Mouse (Mus musculus): ENCODE data around the gene Gm45021. TPM values are rescaled to one million over a fixed set of nuclear protein-coding genes. Genes with fewer than 3 reads are reported as not detected.

The Gm45021 gene
- not detected in 2 replicates for polyA plus RNA-seq (2012; rRNA removed)

- no peak for DNase-seq (ENCODE audit: low read depth)
Measured at GRCm38 (mm10) chr6:48589194-48589750, at the start of gene Gm45021. Gm45021 (plus strand) TSS chr6:48589610.

- no peak for DNase-seq (ENCODE audit: low read depth)
Measured at GRCm38 (mm10) chr6:48539860-48540259, 49.5 kb upstream of the Gm45021 start.

GRCm38 (mm10) chr6:48540721-48541120 lies 48.7 kb upstream of the Gm45021 start:
- no peak for DNase-seq (ENCODE audit: low read depth)

- DNase-seq (ENCODE audit: low read depth), result no peak
Measured at GRCm38 (mm10) chr6:48541560-48542450, 47.6 kb upstream of the Gm45021 start.

- no peak for DNase-seq (ENCODE audit: low read depth)
Measured at GRCm38 (mm10) chr6:48542631-48543030, 46.8 kb upstream of the Gm45021 start.

GRCm38 (mm10) chr6:48545251-48545650 lies 44.2 kb upstream of the Gm45021 start:
- DNase-seq (ENCODE audit: low read depth), result no peak

GRCm38 (mm10) chr6:48546271-48546670 lies 43.1 kb upstream of the Gm45021 start:
- no peak for DNase-seq (ENCODE audit: low read depth)

- DNase-seq (ENCODE audit: low read depth), result no peak
Measured at GRCm38 (mm10) chr6:48546858-48547257, 42.6 kb upstream of the Gm45021 start.

- no peak for DNase-seq (ENCODE audit: low read depth)
Measured at GRCm38 (mm10) chr6:48548314-48548713, 41.1 kb upstream of the Gm45021 start.

GRCm38 (mm10) chr6:48552918-48553317 lies 36.5 kb upstream of the Gm45021 start:
- DNase-seq (ENCODE audit: low read depth), result no peak

GRCm38 (mm10) chr6:48553819-48554218 lies 35.6 kb upstream of the Gm45021 start:
- no peak for DNase-seq (ENCODE audit: low read depth)

GRCm38 (mm10) chr6:48554280-48555103 lies 34.9 kb upstream of the Gm45021 start, which contains the start of gene Lrrc61:
Lrrc61 (plus strand) TSS chr6:48554796.
- no peak for DNase-seq (ENCODE audit: low read depth)

GRCm38 (mm10) chr6:48555104-48555890 lies 34.1 kb upstream of the Gm45021 start:
- no peak for DNase-seq (ENCODE audit: low read depth)

GRCm38 (mm10) chr6:48555956-48556355 lies 33.5 kb upstream of the Gm45021 start:
- no peak for DNase-seq (ENCODE audit: low read depth)

GRCm38 (mm10) chr6:48565693-48566310 lies 23.6 kb upstream of the Gm45021 start:
- no peak for DNase-seq (ENCODE audit: low read depth)

- DNase-seq (ENCODE audit: low read depth), result no peak
Measured at GRCm38 (mm10) chr6:48566312-48566711, 23.1 kb upstream of the Gm45021 start.

GRCm38 (mm10) chr6:48568036-48568984 lies 21.1 kb upstream of the Gm45021 start:
- DNase-seq (ENCODE audit: low read depth), result no peak

- DNase-seq (ENCODE audit: low read depth), result no peak
Measured at GRCm38 (mm10) chr6:48569065-48569807, 20.2 kb upstream of the Gm45021 start.

GRCm38 (mm10) chr6:48572014-48572413 lies 17.4 kb upstream of the Gm45021 start:
- no peak for DNase-seq (ENCODE audit: low read depth)
